Mouse (Mus musculus): Measurements from ENCODE around the gene Krt28.

Gene Krt28

DNA sequence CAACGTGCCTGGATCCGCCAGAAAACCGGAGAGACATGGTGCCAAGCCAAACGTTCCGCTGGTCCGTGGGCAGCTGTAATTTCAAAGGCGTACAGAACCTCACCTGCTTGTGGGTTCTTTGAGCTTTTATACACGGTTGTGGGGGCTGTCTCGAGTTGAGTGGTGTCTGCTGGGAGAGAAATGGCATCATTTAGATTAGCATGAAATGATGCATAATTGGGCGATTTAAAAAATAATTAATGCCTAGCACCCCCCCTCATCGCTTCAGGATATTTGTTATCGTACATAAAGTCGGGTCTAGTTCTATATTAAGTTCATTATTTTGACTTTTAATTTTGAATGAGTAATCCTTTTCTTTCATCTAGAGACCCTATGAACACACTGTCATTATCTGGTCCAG lies at the start of gene Krt28:
TSS of gene Krt28 (minus strand) at position 101 of the 400 bp plus-strand sequence.
- DNase-seq (ENCODE audit: low read depth): no peak

DNA sequence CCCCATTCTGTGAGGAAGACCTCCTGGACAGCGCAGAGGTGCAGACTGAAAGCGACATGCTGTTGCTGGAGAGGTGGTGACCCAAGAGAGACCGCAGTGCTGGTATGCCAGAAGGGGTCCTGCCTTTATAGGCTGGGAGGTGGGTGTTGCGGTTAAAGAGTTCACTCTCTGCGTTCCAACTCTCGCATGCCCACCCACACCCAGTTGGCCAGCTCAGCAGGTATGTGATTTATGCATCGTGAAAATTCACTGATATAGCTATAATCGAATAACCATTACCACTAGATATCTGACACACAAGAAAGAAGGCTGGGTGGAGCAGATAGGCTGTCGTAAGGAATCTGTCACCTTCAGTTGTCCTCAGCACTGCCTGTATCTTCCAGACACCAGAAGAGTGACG lies 47.5 kb upstream of the Krt28 start, which contains the start of gene Krt12:
TSS of gene Krt12 (minus strand) at position 101 of the 400 bp plus-strand sequence.
- no peak for DNase-seq (ENCODE audit: low read depth)

GRCm38 (mm10) chr11:99420586-99420985 lies 45.9 kb upstream of the Krt28 start:
- no peak for DNase-seq (ENCODE audit: low read depth)

DNA sequence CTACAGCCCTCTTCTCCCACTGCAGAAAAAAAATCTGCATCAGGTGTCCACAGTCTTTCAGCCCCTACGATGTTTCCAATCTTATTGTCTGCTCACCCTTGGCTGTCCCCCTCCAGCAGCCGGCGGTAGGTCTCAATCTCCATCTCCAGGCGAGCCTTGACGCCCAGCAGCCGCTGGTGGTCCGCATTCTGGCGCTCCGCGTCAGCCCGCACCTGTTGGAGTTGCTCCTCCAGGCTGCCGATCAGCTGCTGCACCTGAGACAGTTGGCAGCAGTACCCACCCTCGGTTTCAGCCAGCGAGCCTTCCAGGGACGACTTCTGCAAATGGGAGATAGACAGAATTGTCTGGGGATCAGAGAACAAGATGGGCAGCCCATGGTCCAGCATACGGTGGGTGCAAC lies 43.1 kb upstream of the Krt28 start:
- DNase-seq (ENCODE audit: low read depth): no peak

DNA sequence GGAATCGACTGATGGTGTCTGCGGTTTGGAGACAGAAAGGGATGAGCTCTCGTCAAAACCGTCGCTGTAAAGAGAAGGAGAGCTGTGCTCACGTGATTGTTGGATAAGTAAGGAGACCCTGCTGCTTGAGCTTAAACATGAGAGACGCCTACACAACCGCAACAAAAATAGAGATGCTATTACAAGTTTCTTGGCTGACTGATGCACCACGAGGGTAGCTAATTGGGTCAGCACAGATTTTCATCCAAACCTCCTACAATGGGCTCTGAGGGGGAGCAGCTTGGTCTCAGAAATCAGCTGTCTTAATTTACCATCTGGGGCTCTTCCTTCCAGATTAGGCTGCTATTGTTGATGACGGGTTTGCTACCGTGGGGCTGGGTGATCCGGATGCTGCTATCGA lies 42.2 kb upstream of the Krt28 start:
- DNase-seq (ENCODE audit: low read depth): no peak

GRCm38 (mm10) chr11:99414463-99415147 lies 39.9 kb upstream of the Krt28 start:
- no peak for DNase-seq (ENCODE audit: low read depth)

DNA sequence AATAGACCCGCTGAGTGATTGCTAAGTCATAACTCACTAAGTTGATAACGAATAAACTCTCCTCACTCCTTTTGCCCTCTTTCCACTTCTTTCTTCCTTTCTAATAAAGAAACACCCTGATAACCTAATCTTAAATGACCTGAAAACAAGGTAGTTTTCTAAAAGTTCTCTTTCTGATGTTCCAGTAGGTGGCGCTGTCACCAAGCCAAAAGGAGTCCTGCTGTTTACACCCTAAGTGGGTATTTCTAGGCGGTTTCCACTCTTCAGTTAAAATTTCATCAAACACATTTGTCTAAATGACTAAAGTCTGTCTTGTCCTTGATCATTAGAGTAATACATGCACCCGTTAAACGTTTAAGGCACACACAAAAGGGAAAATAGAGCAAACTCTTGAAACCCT lies 38.5 kb upstream of the Krt28 start:
- peak; percentile 19 for DNase-seq (ENCODE audit: low read depth)

DNA sequence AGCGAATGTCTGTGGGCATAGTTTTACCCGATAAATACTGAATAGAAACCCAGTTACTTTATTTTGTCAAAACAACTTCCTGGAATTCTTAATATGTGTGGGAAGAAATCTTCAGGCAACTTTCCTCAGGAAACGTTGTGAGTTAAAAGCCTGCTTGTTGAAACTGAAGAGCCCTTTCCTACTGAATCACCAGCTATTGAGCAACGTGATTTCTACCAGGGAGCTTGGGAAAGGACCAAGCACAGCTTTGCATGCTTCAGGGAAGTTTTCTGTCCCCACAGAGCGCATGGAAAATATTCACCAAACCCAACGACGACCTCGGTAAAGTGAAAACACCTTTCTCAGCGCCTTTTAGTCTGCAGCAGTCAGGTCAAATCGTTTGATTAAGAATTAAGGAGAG lies 31.5 kb upstream of the Krt28 start:
- DNase-seq (ENCODE audit: low read depth): no peak

DNA sequence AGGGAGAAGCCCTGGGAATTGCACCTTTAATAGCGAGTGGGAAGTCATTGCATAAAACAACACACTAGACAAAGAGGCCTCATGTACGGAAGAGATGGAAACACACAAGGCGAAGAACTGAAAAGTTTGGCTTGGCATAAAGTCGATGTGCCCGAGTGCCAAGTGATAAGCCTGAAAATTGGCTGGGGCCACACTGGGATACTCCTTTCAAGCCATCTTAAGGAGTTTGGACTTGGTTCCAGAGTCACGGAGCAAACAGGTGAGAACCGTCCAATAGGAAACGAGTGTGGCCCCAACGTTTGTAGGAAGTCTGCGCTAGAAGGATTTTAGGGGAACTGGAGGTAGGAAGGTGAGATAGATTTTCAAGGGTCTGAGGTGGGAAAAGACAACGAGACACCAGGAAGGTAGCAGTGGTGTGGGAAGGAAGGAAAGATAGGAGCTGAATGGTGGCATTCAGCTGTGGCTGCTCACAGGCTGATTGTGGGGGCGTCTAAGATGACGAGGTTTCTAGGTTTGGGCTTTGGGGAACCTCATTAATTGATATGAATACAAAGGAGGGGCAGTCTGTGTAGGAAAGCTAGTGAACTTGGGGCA lies 25.4 kb upstream of the Krt28 start:
- DNase-seq (ENCODE audit: low read depth): no peak

DNA sequence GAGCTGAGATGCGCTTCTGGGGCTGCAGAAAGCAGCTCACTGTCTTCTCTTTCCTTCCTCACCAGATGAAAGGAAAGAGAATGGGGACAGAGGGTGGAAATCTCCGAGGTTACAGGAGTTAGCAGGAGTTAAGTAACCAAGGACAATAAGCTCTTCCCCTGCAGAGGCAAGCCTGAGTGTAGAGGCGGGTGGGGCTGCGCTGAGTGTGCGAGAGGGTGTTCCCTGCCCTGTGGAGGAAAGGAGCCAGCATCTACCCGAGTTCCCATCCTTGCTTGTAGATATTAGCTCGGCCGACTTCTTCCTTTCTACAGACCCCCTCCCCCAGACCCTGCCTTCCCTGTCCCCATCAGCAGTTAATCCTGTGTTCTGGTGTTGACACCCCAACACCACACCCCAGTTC lies 24.1 kb upstream of the Krt28 start:
- no peak for DNase-seq (ENCODE audit: low read depth)

- DNase-seq (ENCODE audit: low read depth): no peak
Observed at GRCm38 (mm10) chr11:99398084-99398483, 23.4 kb upstream of the Krt28 start.

DNA sequence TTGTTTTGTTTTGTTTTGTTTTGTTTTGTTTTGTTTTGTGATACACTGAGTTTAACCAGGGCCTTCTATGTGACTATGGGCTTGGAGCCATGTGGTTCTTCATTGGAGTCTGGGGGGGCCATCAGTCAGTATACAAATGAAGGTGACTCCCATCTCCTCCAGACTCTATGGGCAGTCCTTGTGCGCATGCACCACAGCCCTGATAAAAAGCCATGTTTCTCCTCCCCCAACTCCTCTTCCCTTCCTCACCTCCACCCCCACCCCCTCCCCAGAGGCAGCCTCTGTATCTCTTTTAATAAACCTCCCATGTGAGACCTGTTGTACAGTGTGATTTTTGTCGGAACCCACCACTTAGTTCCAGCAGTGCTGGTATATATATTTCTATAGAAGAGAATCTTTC lies 22.0 kb upstream of the Krt28 start:
- DNase-seq (ENCODE audit: low read depth): no peak

GRCm38 (mm10) chr11:99396034-99396433 lies 21.3 kb upstream of the Krt28 start:
- DNase-seq (ENCODE audit: low read depth): no peak

- no peak for DNase-seq (ENCODE audit: low read depth)
Observed at GRCm38 (mm10) chr11:99392492-99392891, 17.8 kb upstream of the Krt28 start.

GRCm38 (mm10) chr11:99391375-99391774 lies 16.7 kb upstream of the Krt28 start:
- no peak for DNase-seq (ENCODE audit: low read depth)

- no peak for DNase-seq (ENCODE audit: low read depth)
Observed at GRCm38 (mm10) chr11:99390866-99391265, 16.2 kb upstream of the Krt28 start.

DNA sequence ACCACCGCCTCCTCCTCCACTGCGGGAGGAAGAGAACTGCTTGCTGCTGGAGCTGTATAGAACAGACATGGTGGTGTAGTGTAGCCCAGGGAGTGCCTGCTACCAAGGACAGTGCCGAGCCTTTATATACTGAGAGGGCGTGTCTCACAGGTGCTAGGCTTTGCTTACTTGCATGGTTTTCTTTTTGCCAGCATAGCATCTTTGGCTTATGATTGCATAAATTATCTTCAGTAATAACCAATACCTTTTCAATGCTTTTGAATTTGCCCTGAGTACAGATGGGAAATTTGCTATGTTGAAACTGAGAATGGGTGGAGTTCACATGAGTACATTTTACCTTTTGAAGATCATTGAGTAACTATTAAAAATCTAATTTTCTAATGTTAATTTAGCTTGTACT lies 14.6 kb upstream of the Krt28 start, which contains the start of gene Krt10:
TSS of gene Krt10 (minus strand) at position 101 of the 400 bp plus-strand sequence.
- no peak for DNase-seq (ENCODE audit: low read depth)

DNA sequence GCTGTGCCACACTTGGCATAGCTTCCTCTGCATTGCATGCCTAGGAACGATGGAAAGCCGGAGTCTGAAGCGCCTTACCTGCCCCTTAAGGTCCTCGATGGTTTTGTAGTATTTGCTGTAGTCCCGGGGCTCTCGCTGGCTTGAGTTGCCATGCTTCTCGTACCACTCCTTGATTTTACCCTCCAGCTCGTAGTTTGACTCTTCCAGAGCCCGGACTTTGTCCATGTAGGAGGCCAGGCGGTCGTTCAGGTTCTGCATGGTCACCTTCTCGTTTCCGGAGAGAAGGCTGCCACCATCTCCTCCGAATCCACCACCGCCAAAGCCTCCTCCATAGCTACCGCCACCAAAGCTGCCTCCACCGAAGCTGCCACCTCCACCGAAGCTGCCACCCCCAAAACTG lies 14.0 kb upstream of the Krt28 start:
- no peak for DNase-seq (ENCODE audit: low read depth)

- peak; percentile 48 for DNase-seq (ENCODE audit: low read depth)
Observed at GRCm38 (mm10) chr11:99385813-99386721, 11.4 kb upstream of the Krt28 start.

- DNase-seq (ENCODE audit: low read depth): peak; percentile 61
Observed at GRCm38 (mm10) chr11:99379568-99379967, 4.9 kb upstream of the Krt28 start.

DNA sequence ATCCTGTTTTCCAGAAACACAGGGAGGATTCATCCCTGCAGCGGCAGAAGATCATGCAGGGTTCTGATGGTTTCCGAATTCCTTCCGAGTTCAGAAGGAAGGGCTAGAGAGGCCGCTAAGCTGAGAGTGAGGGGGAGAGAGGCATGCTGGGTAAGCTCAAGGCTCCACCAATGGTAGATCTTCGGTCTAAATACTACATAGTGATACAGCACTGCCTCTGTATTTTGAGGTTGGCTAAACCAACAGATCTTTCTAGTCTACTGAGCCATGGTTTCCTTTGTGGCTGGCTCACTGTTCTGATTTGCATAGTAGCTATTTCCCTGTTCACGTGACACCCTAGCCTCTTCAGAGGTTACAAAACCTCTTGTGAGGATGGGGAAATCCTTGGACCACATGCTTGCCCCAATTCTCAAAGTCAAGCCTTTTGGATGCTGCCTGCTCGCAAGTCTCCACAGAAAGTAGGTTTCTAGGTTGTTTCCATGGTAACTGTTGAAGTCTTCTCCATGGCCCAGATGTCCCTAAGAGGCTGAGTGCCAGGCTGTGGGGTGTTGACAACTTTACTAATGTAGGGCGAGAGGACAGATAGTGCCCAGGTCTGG lies 4.8 kb downstream of the Krt28 start:
- no peak for DNase-seq (ENCODE audit: low read depth)

DNA sequence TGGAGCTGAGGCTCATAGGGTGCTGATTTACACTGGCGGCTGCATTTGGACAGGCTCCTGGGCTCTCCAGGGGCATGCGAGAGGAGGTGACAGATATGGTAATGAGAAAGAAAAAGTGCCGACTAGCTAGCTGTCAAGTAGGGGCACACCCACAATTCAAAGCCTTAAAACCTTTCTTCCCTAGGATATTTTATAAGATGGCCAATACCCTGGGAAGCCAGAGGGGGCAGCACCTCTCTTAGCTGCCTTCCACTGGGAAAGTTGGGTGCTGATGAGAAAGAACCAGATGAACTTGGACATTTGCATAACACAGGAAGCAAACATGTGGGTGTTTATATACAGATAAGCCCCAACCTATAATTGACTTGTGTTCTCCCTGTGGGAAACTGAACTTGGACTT lies 5.5 kb downstream of the Krt28 start:
- DNase-seq (ENCODE audit: low read depth): no peak
